Mouse (Mus musculus) testis, adult 2 months (tissue): ENCODE data around the gene Tmed1.
"Not testable (repeated sequence)": the region's sequence is repeated elsewhere in the genome, so short reads cannot be mapped to it uniquely, and the experiment has no call there.

Experiments used
- CTCF ChIP-seq: fragments of 200-500 bp; IDR thresholded peaks from 2 replicates; pipeline ENCODE4 v1.5.1; 2012; ENCODE audit warnings: low read depth, mild to moderate bottlenecking, inconsistent platforms, low read length, moderate library complexity; ENCODE audit not compliant: control insufficient read depth, insufficient read depth, insufficient replicate concordance
- POLR2A ChIP-seq: fragments of 200-500 bp; IDR thresholded peaks from 2 replicates; pipeline ENCODE4 v1.6.1; 2012; ENCODE audit warnings: low read depth, mild to moderate bottlenecking, inconsistent platforms, low read length, moderate library complexity; ENCODE audit not compliant: control insufficient read depth

GRCm38 (mm10) chr9:21488246-21488645 is 21.8 kb downstream of the Tmed1 start:
- TF ChIP-seq CTCF, POLR2A: not testable (repeated sequence)
